Mouse (Mus musculus): ENCODE measurements around the gene Frrs1l. TPM values are rescaled to one million over a fixed set of nuclear protein-coding genes. Genes with fewer than 3 reads are reported as not detected.

Gene Frrs1l
- not detected in 2 replicates for polyA plus RNA-seq (2012; rRNA removed; ENCODE audit: low replicate concordance)

DNA sequence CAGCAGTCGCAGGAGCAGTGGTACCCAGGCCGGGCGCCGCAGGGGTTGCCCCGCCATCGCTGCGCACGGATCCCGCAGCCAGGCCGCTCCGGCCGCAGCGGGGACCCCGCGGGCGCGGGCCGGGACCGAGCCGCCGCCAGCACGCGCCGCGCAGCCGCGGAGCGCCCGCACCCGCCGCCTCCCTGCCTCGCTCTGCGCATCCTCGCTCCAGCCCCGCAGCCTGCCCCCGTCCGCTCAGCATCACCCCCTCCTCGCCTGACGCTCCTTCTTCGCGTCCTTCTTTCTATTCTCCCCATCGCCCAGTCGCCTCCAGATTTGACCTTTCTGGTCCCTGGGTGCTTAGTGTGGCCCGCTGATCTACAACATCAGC lies at the start of gene Frrs1l:
TSS of gene Frrs1l (minus strand) at position 177 of the 370 bp plus-strand sequence.

DNA sequence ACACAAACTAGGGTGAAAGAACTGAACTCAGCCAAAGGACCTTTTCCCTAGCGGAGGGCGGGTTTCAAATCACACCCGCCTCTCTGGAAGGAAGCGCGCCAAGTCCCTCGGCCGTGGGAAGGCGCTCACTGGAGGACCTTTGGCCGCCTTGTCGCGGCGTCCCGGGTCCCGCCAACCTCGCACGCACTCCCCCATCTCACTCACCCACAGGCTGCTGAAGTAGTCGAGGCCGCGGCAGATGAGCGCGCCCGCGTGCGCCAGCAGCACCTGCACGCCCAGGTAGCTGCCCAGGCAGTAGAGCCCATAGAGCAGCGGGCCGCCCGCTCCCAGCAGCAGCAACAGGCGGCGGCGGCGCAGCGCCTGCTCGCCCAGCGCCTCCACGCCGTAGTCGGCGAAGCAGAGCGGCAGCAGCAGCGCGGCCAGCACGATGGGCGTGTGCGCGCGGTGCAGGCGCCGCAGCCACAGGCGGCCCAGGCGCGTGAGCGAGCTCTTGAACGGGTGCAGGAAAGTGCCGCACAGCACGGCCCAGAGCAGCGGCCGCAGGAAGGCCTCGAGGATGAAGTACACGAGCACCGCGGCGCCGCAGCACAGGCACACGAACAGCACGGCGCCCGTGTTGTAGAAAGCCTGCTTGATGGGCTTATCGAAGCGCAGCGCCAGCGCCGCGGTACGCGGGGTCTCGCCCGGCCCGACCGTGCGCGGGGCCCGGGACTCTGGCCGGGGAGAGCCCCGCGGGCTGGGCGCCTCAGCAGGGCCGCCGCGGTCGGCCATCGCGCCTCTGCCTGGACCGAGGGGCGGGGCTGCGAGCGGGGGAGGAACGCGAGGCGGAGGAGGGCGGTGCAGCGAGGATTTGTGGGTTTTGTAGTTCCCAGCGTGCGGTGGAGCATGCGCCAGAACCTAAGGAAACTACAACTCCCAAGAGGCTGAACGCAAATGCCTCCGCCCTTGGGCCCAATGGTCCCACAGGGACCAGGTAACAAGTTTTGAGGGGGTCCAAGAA lies 43.2 kb downstream of the Frrs1l start, which contains the start of gene Tmem245:
TSS of gene Tmem245 (minus strand) at position 797 of the 1,000 bp plus-strand sequence.

Other genes starting within 250 kb of the Frrs1l start
- 0.10 and 0.26 TPM in 2 replicates for gene Actl7b, start 248.9 kb downstream of the Frrs1l start, polyA plus RNA-seq (2012; rRNA removed; ENCODE audit: low replicate concordance)
- not detected in 2 replicates for gene Actl7a, start 247.0 kb downstream of the Frrs1l start, polyA plus RNA-seq (2012; rRNA removed; ENCODE audit: low replicate concordance)
- gene Elp1, start 188.1 kb downstream of the Frrs1l start, polyA plus RNA-seq (2012; rRNA removed; ENCODE audit: low replicate concordance) = 10.9 and 19.0 TPM in 2 replicates
- gene Fam206a, start 188.0 kb downstream of the Frrs1l start, polyA plus RNA-seq (2012; rRNA removed; ENCODE audit: low replicate concordance) = 2.7 and 3.8 TPM in 2 replicates
- gene Ctnnal1, start 125.2 kb downstream of the Frrs1l start, polyA plus RNA-seq (2012; rRNA removed; ENCODE audit: low replicate concordance) = 6.8 and 8.2 TPM in 2 replicates
- 13.4 and 21.6 TPM in 2 replicates for gene Tmem245, start 43.0 kb downstream of the Frrs1l start, polyA plus RNA-seq (2012; rRNA removed; ENCODE audit: low replicate concordance)
- 9.0 and 13.5 TPM in 2 replicates for gene Epb41l4b, start 153.0 kb upstream of the Frrs1l start, polyA plus RNA-seq (2012; rRNA removed; ENCODE audit: low replicate concordance)